Mouse (Mus musculus): ENCODE data around the gene Msh2. TPM values are rescaled to one million over a fixed set of nuclear protein-coding genes. Genes with fewer than 3 reads are reported as not detected.

The Msh2 gene
- polyA plus RNA-seq, 1 experiment from 2014 or later = 85.3 TPM

DNA sequence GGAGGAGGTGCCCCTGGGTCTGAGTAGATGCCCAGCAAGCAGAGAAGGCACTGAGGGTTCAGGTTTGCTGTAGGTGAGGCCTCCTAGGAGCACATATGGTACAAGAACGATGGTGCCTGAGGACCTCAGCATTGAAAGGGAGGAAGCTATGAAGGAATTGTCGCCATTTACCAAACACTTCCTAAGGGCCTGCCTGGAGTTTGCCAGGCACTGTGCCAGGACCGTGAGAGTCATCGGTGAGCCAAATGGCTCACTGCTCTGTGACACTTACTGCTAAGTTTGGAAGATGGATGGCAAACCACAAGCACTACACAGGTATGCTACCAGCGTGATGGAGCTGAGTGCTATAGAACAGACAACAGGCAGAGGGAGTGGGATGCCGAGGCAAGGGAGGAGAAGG lies 94.8 kb downstream of the Msh2 start:
- H3K27ac ChIP-seq = no peak overlapping the region
- no peak overlapping the region for H3K9ac ChIP-seq
- H3K4me2 ChIP-seq = no peak overlapping the region
- no peaks in the 10 kb centered on the region for H3K9me3 ChIP-seq
- no peaks in the 10 kb centered on the region for H3K4me1 ChIP-seq
- no peaks in the 10 kb centered on the region for H3K36me3 ChIP-seq
- no peak for ATAC-seq (ENCODE audit: insufficient number of reproducible peaks, insufficient read depth, low FRiP score, low TSS enrichment, low read depth)
- no peaks in the 10 kb centered on the region for H3K27me3 ChIP-seq
- no peak overlapping the region for H3K4me3 ChIP-seq
- 88% methylated on average over 6 of the region's 6 CpGs for WGBS

- H3K4me1 ChIP-seq = no peaks in the 10 kb centered on the region
- no peak overlapping the region for H3K9ac ChIP-seq
- no peaks in the 10 kb centered on the region for H3K36me3 ChIP-seq
- 44% methylated on average over 5 of the region's 5 CpGs for WGBS
- H3K9me3 ChIP-seq = no peaks in the 10 kb centered on the region
- no peaks in the 10 kb centered on the region for H3K27me3 ChIP-seq
- no peak overlapping the region for H3K4me2 ChIP-seq
- no peak overlapping the region for H3K27ac ChIP-seq
- H3K4me3 ChIP-seq = no peak overlapping the region
- no peak for ATAC-seq (ENCODE audit: insufficient number of reproducible peaks, insufficient read depth, low FRiP score, low TSS enrichment, low read depth)
Observed at GRCm38 (mm10) chr17:87770766-87771165, 98.6 kb downstream of the Msh2 start.

DNA sequence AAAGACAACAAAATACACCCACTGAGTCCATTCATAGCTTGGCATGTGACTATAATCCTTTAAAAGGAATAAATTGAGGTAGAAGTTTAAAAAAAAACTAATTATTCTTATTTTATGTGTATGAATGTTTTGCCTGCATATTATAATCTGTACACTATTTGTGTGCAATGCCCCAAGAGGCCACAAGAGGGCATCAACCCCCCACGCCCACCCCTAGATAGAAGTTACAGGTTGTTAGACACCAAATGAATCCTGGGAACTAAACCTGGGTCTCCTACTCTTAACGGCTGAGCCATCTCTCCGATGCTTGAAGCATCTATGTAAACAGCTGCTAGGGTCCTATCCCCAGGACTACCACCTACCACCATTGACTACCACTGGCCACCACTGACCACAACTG lies 101.0 kb downstream of the Msh2 start:
- H3K36me3 ChIP-seq = no peaks in the 10 kb centered on the region
- H3K9ac ChIP-seq = no peak overlapping the region
- ATAC-seq (ENCODE audit: insufficient number of reproducible peaks, insufficient read depth, low FRiP score, low TSS enrichment, low read depth) = no peak
- H3K4me2 ChIP-seq = no peak overlapping the region
- H3K27me3 ChIP-seq = no peaks in the 10 kb centered on the region
- H3K4me1 ChIP-seq = no peaks in the 10 kb centered on the region
- no peaks in the 10 kb centered on the region for H3K9me3 ChIP-seq
- no peak overlapping the region for H3K27ac ChIP-seq
- no peak overlapping the region for H3K4me3 ChIP-seq
- WGBS = 79% methylated on average over 3 of the region's 3 CpGs

Other genes with a start within 250 kb of the Msh2 start
- not detected in 2 replicates for gene Stpg4, start 244.6 kb upstream of the Msh2 start, polyA plus RNA-seq (2015; fragmentation: Nextera tagmentation; extraction: Ambion mirVana)
- gene Calm2, start 225.4 kb upstream of the Msh2 start, polyA plus RNA-seq (2015; fragmentation: Nextera tagmentation; extraction: Ambion mirVana) = 864 and 866 TPM in 2 replicates
- gene Epcam, start 36.4 kb upstream of the Msh2 start, polyA plus RNA-seq (2015; fragmentation: Nextera tagmentation; extraction: Ambion mirVana) = 112 and 163 TPM in 2 replicates
- not detected in 2 replicates for gene Kcnk12, start 125.7 kb downstream of the Msh2 start, polyA plus RNA-seq (2015; fragmentation: Nextera tagmentation; extraction: Ambion mirVana)
- not detected in 2 replicates for gene Rpl36-ps4, start 248.6 kb downstream of the Msh2 start, polyA plus RNA-seq (2015; fragmentation: Nextera tagmentation; extraction: Ambion mirVana)

Data from embryonic facial prominence, embryonic 13.5 days (tissue).